ENCODE assay signal across 8 mouse cellular contexts in genomic region chr3:97297553-97298432, GRCm38 (mm10). TPM values are rescaled to one million over a fixed set of nuclear protein-coding genes. Genes with fewer than 3 reads are reported as not detected.
DNase-seq lines count a peak whose midpoint lies in the region; ATAC-seq and TF ChIP-seq lines count a peak whose summit lies in the region.

Gene Bcl9, minus strand, starts transcription at chr3:97297917.

- H3K4me3 ChIP-seq in gastrocnemius, adult 2 months: peak within 1 kb of the TSS; percentile 88
- H3K4me3 ChIP-seq in hindbrain, embryonic 16.5 days (ENCODE audit: low read length): peak within 1 kb of the TSS; percentile 74

- peak; percentile 90 for ATAC-seq in hindbrain, embryonic 16.5 days

- WGBS in hindbrain, embryonic 16.5 days: 1% methylated on average over 21 of the region's 21 CpGs

- no peaks in the 10 kb centered on the region for H3K36me3 ChIP-seq in hindbrain, embryonic 16.5 days (ENCODE audit: control insufficient read depth, insufficient read depth, low read length)

- H3K9ac ChIP-seq in hindbrain, embryonic 16.5 days (ENCODE audit: low read depth, low read length): peak within 1 kb of the TSS; percentile 81

- DNase-seq in WW6 (ENCODE audit: low read depth, low spot score): peak; percentile 56
- peak; percentile 87 to 89 for DNase-seq in cerebellum, postnatal 25 days
- DNase-seq in gastrocnemius, adult 2 months: peak; percentile 85
- peak; percentile 82 for DNase-seq in left cerebral cortex, adult 11 months (ENCODE audit: low spot score)
- peak; percentile 90 for DNase-seq in lung, postnatal 36 days
- peak; percentile 97 for DNase-seq in retina, postnatal 1 day
- peak; percentile 80 for DNase-seq in urinary bladder, postnatal 14 days (ENCODE audit: low spot score)

- H3K4me2 ChIP-seq in hindbrain, embryonic 16.5 days (ENCODE audit: low read length): peak within 1 kb of the TSS; percentile 87

- H3K27ac ChIP-seq in gastrocnemius, adult 2 months: peak within 1 kb of the TSS; percentile 87
- H3K27ac ChIP-seq in hindbrain, embryonic 16.5 days (ENCODE audit: low read depth, low read length): peak within 1 kb of the TSS; percentile 95

- no peak for TF ChIP-seq CTCF in gastrocnemius, adult 2 months (IDR thresholded peaks at IDR 0.05)

- no peaks in the 10 kb centered on the region for H3K27me3 ChIP-seq in hindbrain, embryonic 16.5 days (replicated peaks; ENCODE audit: control insufficient read depth, insufficient read depth, low read length)

- H3K4me1 ChIP-seq in hindbrain, embryonic 16.5 days (ENCODE audit: control insufficient read depth, insufficient read depth, low read depth, low read length): peaks cover 26% of the 10 kb centered on the region

- intact Hi-C loops in gastrocnemius, adult 2 months (cut with DNase I): loop anchor here (1.0 kb wide), 1 partner anchor 70 kb away; no protein-coding TSS in a partner anchor

- H3K9me3 ChIP-seq in hindbrain, embryonic 16.5 days (ENCODE audit: control insufficient read depth, low read length): 0 out of 2 replicates have a peak, but pooled peaks cover 3% of the 10 kb centered on the region

RNA-seq across cellular contexts. Expression of gene Bcl9, which starts in this region (rescaled TPM):
- total RNA-seq in gastrocnemius, adult 2 months (2021): 1 to 10 TPM; 3.0 to 3.9 TPM
- 57.4 and 68.0 TPM in 2 replicates for polyA plus RNA-seq in hindbrain, embryonic 16.5 days (2015; fragmentation: Nextera tagmentation; extraction: Ambion mirVana)

Comparison
In these comparisons a context has a peak if more than half of its experiments do, and no peak if none do; other contexts are left out.
1. Peak in every context shown above with its lines: DNase-seq, ATAC-seq, H3K4me3 ChIP-seq and H3K27ac ChIP-seq.